Mouse (Mus musculus): ENCODE data around the gene Nup85. TPM values are rescaled to one million over a fixed set of nuclear protein-coding genes. Genes with fewer than 3 reads are reported as not detected.

The Nup85 gene
- polyA plus RNA-seq, 1 experiment from 2014 or later = 106 TPM

DNA sequence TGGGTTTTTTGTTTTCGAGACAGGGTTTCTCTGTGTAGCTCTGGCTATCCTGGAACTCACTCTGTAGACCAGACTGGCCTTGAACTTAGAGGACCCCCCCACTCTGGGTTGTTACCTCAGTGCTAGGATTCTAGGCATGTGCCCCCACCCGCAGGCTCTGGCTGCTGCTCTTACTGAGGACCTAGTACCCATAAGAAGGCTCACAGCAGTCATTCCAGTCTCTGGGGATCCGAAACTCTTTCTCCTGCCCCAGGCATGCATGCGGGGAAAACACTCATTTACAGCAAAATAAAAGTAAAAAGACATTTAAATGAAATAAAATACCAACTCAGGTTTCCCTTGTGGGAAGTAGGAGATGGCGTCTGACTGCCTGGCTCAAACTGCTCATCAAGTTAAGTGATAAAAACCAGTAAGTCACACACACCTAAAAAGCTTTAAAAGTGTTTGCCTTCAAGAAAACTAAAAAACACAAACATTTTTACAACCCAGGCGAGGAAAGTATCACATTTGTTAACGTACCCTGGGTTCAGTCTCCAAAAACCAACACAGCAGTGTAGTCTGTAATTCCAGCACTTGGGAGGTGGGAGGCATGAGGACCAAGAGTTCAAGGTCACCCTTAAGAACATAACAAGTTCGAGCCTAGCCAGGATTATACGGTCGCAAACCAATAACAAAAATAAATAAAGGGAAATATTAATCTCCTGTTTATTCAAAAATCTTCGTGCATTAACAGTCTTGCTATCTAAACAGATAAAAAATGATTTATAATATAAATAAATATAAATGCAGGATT, 62.8 kb downstream of the Nup85 start:
- Histone ChIP-seq H3K4me2 (ENCODE audit: low read length) (peak overlapping the region; percentile 75), H3K4me1 (ENCODE audit: control insufficient read depth, insufficient read depth, low read length) (peaks cover 7% of the 10 kb centered on the region), H3K9ac (ENCODE audit: low read depth, low read length) (peak overlapping the region; percentile 67), H3K36me3 (ENCODE audit: control insufficient read depth, insufficient read depth, low read length) (peaks cover 10% of the 10 kb centered on the region), H3K4me3 (ENCODE audit: low read depth, low read length) (peak overlapping the region; percentile 57), H3K9me3 (replicated peaks; ENCODE audit: control insufficient read depth, low read length, poor library complexity, severe bottlenecking) (no peaks in the 10 kb centered on the region), H3K27ac (ENCODE audit: low read length) (no peak overlapping the region), H3K27me3 (ENCODE audit: control insufficient read depth, insufficient read depth, low read depth, low read length) (no peaks in the 10 kb centered on the region)
- WGBS = 57% methylated on average over 11 of the region's 11 CpGs
- no peak for ATAC-seq

DNA sequence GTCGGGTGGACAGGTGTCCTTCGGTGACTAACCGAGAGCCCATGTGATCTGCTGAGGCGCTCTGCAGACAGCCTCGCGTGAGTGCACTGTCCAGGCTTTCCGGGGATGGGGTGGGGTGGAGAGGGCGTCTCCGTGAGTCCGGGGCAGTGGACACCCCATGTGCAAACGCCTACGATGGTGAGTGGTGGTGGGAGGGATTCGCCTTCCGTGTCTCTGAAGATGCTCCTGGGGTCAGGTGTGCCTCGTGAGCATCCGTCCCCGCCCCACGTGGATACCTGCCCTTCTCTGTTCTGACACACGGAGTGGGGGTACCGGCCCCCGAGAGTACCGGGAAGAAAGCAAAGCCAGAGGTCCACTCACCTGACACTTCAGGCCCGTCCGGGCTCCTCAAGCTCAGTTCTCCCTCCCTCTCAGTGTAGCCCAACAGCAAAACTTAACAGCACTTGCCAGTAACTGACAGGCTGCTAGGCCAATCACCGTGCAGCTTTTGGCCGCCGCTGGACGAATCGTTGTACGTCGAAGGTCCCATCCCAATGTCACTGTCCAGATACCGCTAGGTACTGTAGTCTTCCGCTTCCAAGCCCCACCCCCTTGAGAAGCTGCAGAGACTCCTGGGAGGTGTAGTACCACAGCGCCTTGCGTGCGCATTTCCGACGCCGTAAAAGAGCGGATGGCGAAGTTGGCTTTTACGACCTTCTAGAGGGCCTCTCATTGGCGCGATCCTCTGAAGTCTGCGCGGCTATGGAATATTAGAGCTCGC, 63.7 kb downstream of the Nup85 start, which contains the start of gene Slc25a19:
Gene Slc25a19 (minus strand): TSS at position 591 of the 760 bp plus-strand sequence.
- peak; percentile 100 for ATAC-seq
- Histone ChIP-seq H3K36me3 (ENCODE audit: control insufficient read depth, insufficient read depth, low read length) (peaks cover 3% of the 10 kb centered on the region; the same call in 1 of the 2 replicates), H3K9ac (ENCODE audit: low read depth, low read length) (peak within 1 kb of the TSS; percentile 67), H3K4me2 (ENCODE audit: low read length) (peak within 1 kb of the TSS; percentile 75), H3K9me3 (replicated peaks; ENCODE audit: control insufficient read depth, low read length, poor library complexity, severe bottlenecking) (no peaks in the 10 kb centered on the region), H3K27me3 (ENCODE audit: control insufficient read depth, insufficient read depth, low read depth, low read length) (no peaks in the 10 kb centered on the region), H3K27ac (ENCODE audit: low read length) (peak within 1 kb of the TSS; percentile 23), H3K4me3 (ENCODE audit: low read depth, low read length) (peak within 1 kb of the TSS; percentile 57), H3K4me1 (ENCODE audit: control insufficient read depth, insufficient read depth, low read length) (peaks cover 7% of the 10 kb centered on the region)
- WGBS = under 1% methylated on average over 47 of the region's 47 CpGs

DNA sequence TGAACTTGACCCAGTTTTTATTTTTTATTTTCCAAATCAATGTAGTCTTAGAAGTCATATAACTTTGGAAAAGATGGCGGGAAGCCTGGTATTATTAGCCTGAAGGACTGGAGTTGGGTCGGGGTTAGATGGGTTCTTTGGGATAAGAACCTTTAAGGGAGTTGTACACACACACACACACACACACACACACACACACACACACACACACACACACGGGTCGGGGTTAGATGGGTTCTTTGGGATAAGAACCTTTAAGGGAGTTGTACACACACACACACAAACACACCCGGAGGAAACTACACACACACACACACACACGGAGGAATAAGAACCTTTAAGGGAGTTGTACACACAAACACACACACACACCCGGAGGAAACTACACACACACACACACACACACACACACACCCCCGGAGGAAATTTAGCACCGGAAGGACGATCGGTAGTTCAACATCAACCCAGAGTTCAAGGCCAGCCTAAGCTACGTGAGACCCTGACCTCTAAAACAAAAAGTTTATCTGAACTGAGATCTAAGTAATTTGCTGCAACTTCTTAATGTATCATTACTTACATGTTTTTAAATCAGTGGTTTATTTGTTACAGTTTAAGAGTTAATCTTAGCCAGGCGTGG, 64.3 kb downstream of the Nup85 start:
- Histone ChIP-seq H3K9me3 (replicated peaks; ENCODE audit: control insufficient read depth, low read length, poor library complexity, severe bottlenecking) (no peaks in the 10 kb centered on the region), H3K4me2 (ENCODE audit: low read length) (peak overlapping the region; percentile 56), H3K9ac (ENCODE audit: low read depth, low read length) (peak overlapping the region; percentile 50; the same call in 1 of the 2 replicates), H3K4me1 (ENCODE audit: control insufficient read depth, insufficient read depth, low read length) (peaks cover 7% of the 10 kb centered on the region), H3K4me3 (ENCODE audit: low read depth, low read length) (peak overlapping the region; percentile 57), H3K27ac (ENCODE audit: low read length) (no peak overlapping the region), H3K36me3 (ENCODE audit: control insufficient read depth, insufficient read depth, low read length) (0 out of 2 replicates have a peak, but pooled peaks cover 3% of the 10 kb centered on the region), H3K27me3 (ENCODE audit: control insufficient read depth, insufficient read depth, low read depth, low read length) (no peaks in the 10 kb centered on the region)
- peak; percentile 38 for ATAC-seq
- 57% methylated on average over 13 of the region's 13 CpGs for WGBS

DNA sequence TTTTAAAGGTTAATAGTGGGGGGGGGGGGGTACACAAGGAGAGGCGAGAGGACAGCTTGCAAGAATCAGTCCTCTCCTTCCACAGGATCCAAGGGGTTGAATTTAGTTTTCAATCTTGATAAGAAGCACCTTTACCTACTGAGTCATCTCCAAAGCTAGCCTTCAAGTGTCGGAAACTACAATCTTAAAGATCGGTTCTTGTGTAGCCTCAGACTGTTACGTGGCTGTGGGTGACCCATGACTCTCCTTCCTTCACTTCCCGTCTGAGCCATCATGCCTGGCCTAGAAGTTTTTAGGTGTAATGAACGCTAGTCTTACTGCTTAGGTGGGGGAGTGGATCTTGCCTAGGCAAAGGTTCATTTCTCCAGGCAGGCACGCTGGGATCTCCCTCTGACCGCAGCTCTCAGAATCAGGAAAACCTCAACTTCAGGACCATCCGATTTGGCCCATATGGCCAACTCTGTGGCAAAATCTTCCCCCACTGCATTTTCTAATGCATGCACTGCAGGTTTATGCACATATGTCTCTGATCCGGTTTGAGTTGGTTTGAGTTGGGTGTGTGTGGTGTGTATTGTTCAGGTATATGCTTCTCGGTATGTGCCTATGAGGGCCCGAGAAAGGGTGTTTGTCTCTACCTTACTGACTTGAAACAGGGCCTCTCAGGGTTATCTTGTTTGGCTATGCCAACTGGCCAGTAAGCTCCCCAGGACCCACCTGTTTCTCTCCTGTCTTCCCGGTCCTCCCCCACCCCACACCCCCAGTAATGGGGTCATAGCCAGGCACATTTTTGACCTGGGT, 65.7 kb downstream of the Nup85 start:
- no peak for ATAC-seq
- no peak overlapping the region for H3K4me3 ChIP-seq (ENCODE audit: low read depth, low read length)
- H3K27ac ChIP-seq (ENCODE audit: low read length) = no peak overlapping the region
- no peaks in the 10 kb centered on the region for H3K9me3 ChIP-seq (replicated peaks; ENCODE audit: control insufficient read depth, low read length, poor library complexity, severe bottlenecking)
- H3K4me1 ChIP-seq (ENCODE audit: control insufficient read depth, insufficient read depth, low read length) = peaks cover 7% of the 10 kb centered on the region
- no peak overlapping the region for H3K4me2 ChIP-seq (ENCODE audit: low read length)
- no peaks in the 10 kb centered on the region for H3K36me3 ChIP-seq (ENCODE audit: control insufficient read depth, insufficient read depth, low read length)
- no peak overlapping the region for H3K9ac ChIP-seq (ENCODE audit: low read depth, low read length)
- H3K27me3 ChIP-seq (ENCODE audit: control insufficient read depth, insufficient read depth, low read depth, low read length) = no peaks in the 10 kb centered on the region
- WGBS = 86% methylated on average over 13 of the region's 13 CpGs

DNA sequence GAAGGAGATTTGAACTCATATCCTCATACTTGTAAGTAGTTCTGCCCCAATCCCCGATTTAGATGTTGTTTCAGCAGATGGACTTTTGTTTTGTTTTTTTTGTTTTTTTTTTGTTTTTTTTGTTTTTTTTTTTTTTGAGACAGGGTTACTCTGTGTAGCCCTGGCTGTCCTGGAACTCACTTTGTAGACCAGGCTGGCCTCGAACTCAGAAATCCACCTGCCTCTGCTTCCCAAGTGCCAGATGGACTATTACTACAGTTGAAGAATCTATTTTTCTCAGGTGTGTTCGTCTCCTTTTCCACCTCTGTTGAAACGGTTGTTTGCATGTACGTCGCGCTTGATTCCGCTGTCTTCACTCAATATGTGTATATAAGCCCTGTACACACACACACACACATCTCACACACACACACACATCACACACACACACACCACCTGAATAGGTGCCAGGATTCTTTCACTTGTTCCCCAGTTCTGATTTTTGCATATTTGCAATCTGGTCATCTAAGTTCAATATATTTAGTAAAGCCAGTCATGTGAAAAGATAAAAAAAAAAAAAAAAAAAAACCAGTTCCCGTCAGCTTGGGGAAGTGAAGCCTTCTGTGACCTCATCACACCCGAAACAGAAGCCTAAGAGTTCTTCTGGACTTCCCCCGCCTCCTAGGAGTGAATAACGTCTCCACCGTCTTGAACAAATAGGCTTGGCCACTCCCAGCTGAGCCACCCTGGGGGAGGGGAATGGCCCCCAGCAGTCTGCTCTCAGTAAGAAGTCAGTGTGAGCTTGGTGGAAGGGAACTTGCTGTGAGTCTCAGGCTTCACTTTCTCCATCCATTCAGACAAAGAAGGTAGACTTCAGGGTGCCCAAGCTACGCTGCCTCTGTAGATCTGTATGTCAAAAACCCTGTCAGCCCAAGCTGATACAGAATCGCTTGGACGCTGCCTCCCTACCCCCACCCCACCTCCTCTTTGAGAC, 66.6 kb downstream of the Nup85 start:
- no peak for ATAC-seq
- H3K4me2 ChIP-seq (ENCODE audit: low read length) = no peak overlapping the region
- no peaks in the 10 kb centered on the region for H3K9me3 ChIP-seq (replicated peaks; ENCODE audit: control insufficient read depth, low read length, poor library complexity, severe bottlenecking)
- H3K4me3 ChIP-seq (ENCODE audit: low read depth, low read length) = no peak overlapping the region
- no peaks in the 10 kb centered on the region for H3K27me3 ChIP-seq (ENCODE audit: control insufficient read depth, insufficient read depth, low read depth, low read length)
- no peak overlapping the region for H3K9ac ChIP-seq (ENCODE audit: low read depth, low read length)
- WGBS = 51% methylated on average over 16 of the region's 16 CpGs
- peaks cover 7% of the 10 kb centered on the region for H3K4me1 ChIP-seq (ENCODE audit: control insufficient read depth, insufficient read depth, low read length)
- no peak overlapping the region for H3K27ac ChIP-seq (ENCODE audit: low read length)
- H3K36me3 ChIP-seq (ENCODE audit: control insufficient read depth, insufficient read depth, low read length) = no peaks in the 10 kb centered on the region

DNA sequence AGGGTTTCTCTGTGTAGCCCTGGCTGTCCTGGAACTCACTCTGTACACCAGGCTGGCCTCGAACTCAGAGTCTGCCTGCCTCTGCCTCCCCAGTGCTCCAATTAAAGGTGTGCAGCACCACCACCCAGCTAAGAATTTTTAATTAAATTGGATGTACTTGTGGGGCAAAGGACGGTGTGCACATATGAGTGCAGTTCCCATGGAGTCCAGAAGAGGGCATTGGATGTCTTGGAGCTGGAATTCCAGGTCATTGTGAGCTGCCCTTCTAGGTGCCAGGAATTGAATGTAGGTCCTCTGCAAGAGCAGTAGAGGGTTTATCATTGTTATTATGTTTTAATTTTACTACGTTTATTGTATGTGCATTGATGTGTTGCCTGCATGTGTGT, 67.3 kb downstream of the Nup85 start:
- no peak overlapping the region for H3K27ac ChIP-seq (ENCODE audit: low read length)
- H3K4me3 ChIP-seq (ENCODE audit: low read depth, low read length) = no peak overlapping the region
- no peak overlapping the region for H3K4me2 ChIP-seq (ENCODE audit: low read length)
- H3K9ac ChIP-seq (ENCODE audit: low read depth, low read length) = no peak overlapping the region
- no peaks in the 10 kb centered on the region for H3K27me3 ChIP-seq (ENCODE audit: control insufficient read depth, insufficient read depth, low read depth, low read length)
- H3K36me3 ChIP-seq (ENCODE audit: control insufficient read depth, insufficient read depth, low read length) = no peaks in the 10 kb centered on the region
- H3K4me1 ChIP-seq (ENCODE audit: control insufficient read depth, insufficient read depth, low read length) = peaks cover 7% of the 10 kb centered on the region
- no peak for ATAC-seq
- 22% methylated on average over 3 of the region's 3 CpGs for WGBS
- no peaks in the 10 kb centered on the region for H3K9me3 ChIP-seq (replicated peaks; ENCODE audit: control insufficient read depth, low read length, poor library complexity, severe bottlenecking)

DNA sequence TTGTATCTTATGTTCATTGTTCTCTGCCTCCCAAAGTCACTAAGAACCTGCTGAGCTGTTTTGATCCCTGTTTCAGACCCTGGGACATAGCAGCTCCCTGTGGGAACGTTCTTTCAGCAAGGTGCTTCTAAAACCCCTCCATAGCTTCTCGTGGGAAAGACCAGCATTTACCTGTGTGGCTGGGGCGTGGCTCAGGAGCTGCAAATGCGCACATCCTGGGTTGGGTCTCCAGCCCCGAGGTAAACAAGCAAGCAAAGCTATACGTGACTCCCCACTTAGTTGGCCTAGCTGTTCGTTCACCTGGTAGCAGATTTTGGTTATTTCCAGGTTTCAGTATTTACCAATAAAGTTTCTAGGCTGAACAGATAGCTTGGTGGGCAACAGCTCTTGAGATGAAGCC, 68.0 kb downstream of the Nup85 start:
- no peak overlapping the region for H3K4me2 ChIP-seq (ENCODE audit: low read length)
- no peaks in the 10 kb centered on the region for H3K36me3 ChIP-seq (ENCODE audit: control insufficient read depth, insufficient read depth, low read length)
- WGBS = 86% methylated on average over 7 of the region's 7 CpGs
- H3K9me3 ChIP-seq (replicated peaks; ENCODE audit: control insufficient read depth, low read length, poor library complexity, severe bottlenecking) = no peaks in the 10 kb centered on the region
- no peak overlapping the region for H3K4me3 ChIP-seq (ENCODE audit: low read depth, low read length)
- no peak for ATAC-seq
- no peak overlapping the region for H3K9ac ChIP-seq (ENCODE audit: low read depth, low read length)
- no peaks in the 10 kb centered on the region for H3K27me3 ChIP-seq (ENCODE audit: control insufficient read depth, insufficient read depth, low read depth, low read length)
- no peak overlapping the region for H3K27ac ChIP-seq (ENCODE audit: low read length)
- H3K4me1 ChIP-seq (ENCODE audit: control insufficient read depth, insufficient read depth, low read length) = peaks cover under 1% of the 10 kb centered on the region

DNA sequence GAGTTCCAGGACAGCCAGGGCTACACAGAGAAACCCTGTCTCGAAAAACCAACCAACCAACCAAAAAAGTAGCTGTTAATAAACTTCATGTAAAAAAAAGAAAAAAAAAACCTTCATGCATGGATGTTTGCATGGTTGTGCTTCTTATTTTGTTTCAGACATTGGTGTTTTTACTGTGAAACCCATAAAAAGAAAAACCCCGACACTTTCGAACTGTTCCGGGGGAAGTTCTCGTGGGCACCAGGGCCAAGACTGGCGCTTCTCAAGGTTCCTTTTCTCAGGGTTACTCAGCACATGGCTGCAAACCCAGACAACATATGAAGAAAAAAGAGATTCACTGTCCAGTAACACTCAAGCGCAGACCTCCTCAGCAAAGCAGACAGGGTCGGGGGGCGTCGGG, 68.6 kb downstream of the Nup85 start:
- H3K4me1 ChIP-seq (ENCODE audit: control insufficient read depth, insufficient read depth, low read length) = no peaks in the 10 kb centered on the region
- no peak overlapping the region for H3K27ac ChIP-seq (ENCODE audit: low read length)
- H3K36me3 ChIP-seq (ENCODE audit: control insufficient read depth, insufficient read depth, low read length) = no peaks in the 10 kb centered on the region
- H3K27me3 ChIP-seq (ENCODE audit: control insufficient read depth, insufficient read depth, low read depth, low read length) = no peaks in the 10 kb centered on the region
- H3K9me3 ChIP-seq (replicated peaks; ENCODE audit: control insufficient read depth, low read length, poor library complexity, severe bottlenecking) = no peaks in the 10 kb centered on the region
- ATAC-seq = no peak
- no peak overlapping the region for H3K9ac ChIP-seq (ENCODE audit: low read depth, low read length)
- 89% methylated on average over 10 of the region's 10 CpGs for WGBS
- no peak overlapping the region for H3K4me2 ChIP-seq (ENCODE audit: low read length)
- no peak overlapping the region for H3K4me3 ChIP-seq (ENCODE audit: low read depth, low read length)

Data from midbrain, embryonic 16.5 days (tissue).